Mouse (Mus musculus) CH12.LX (cell line): ENCODE data around the gene Cadm2. TPM values are rescaled to one million over a fixed set of nuclear protein-coding genes. Genes with fewer than 3 reads are reported as not detected.

Source experiments
- DNase-seq: peaks from one replicate; pipeline ENCODE4 v3.0.0-alpha.2; 2013; ENCODE audit errors: extremely low read depth
- H3K27ac ChIP-seq: 2 replicates; pipeline ENCODE4 v1.5.1; 2012; ENCODE audit warnings: low read depth, mild to moderate bottlenecking, control low read depth, moderate library complexity; ENCODE audit not compliant: insufficient read depth
- H3K27me3 ChIP-seq: replicated peaks from 2 replicates; pipeline ENCODE3; 2012; ENCODE audit warnings: inconsistent platforms
- H3K36me3 ChIP-seq, 2 experiments: replicated peaks in 1 of 2; 2 replicates each; pipeline versions ENCODE3 to v1.6.1; 2012; ENCODE audit warnings: inconsistent platforms in 1 of 2, low read length in 1 of 2, mild to moderate bottlenecking in 1 of 2, mixed read lengths in 1 of 2, moderate library complexity in 1 of 2; ENCODE audit not compliant: control insufficient read depth in 1 of 2, insufficient read depth in 1 of 2
- H3K4me1 ChIP-seq, 2 experiments: 2 replicates each; pipeline ENCODE4 v1.6.1; 2012; ENCODE audit warnings: inconsistent platforms in 1 of 2, moderate library complexity in 1 of 2; ENCODE audit not compliant: insufficient read depth in 2 of 2, control insufficient read depth in 1 of 2
- H3K4me2 ChIP-seq: 2 replicates; pipeline ENCODE4 v1.6.1; 2012; ENCODE audit warnings: low read depth, mild to moderate bottlenecking, control low read depth; ENCODE audit not compliant: poor library complexity, insufficient read depth, severe bottlenecking
- H3K4me3 ChIP-seq, 3 experiments: fragments of 150-350 bp in 1 of 3; sonication (generic) in 1 of 3; replicated peaks in 1 of 3; 2 replicates each; pipeline versions ENCODE3 to v1.5.1; 2011 to 2012; ENCODE audit warnings: low read depth in 2 of 3, low read length in 2 of 3, mild to moderate bottlenecking in 2 of 3, moderate library complexity in 2 of 3, control low read depth in 1 of 3, improper control_type of control experiment in 1 of 3, inconsistent platforms in 1 of 3, mixed read lengths in 1 of 3; ENCODE audit not compliant: poor library complexity in 1 of 3
- H3K79me2 ChIP-seq: replicated peaks from 2 replicates; pipeline ENCODE4 v1.6.1; 2012; ENCODE audit warnings: mild to moderate bottlenecking, moderate library complexity; ENCODE audit not compliant: control insufficient read depth, poor library complexity, insufficient read depth, severe bottlenecking; ENCODE audit errors: extremely low read depth
- H3K9ac ChIP-seq: 2 replicates; pipeline ENCODE4 v1.6.1; 2012; ENCODE audit warnings: low read depth, mild to moderate bottlenecking, control low read depth, moderate library complexity; ENCODE audit not compliant: insufficient read depth
- H3K9me3 ChIP-seq: replicated peaks from 2 replicates; pipeline ENCODE3; 2012; ENCODE audit warnings: low read length, inconsistent platforms, mixed read lengths
- BHLHE40 ChIP-seq: IDR thresholded peaks from 2 replicates; pipeline ENCODE4 v1.6.1; 2011; ENCODE audit warnings: mild to moderate bottlenecking, low read depth, low read length, improper control_type of control experiment
- CHD1 ChIP-seq: IDR thresholded peaks from 2 replicates; pipeline ENCODE4 v1.6.1; 2012; ENCODE audit warnings: low read depth, low read length, improper control_type of control experiment, inconsistent platforms
- CTCF ChIP-seq, 2 experiments: IDR thresholded peaks in 1 of 2; conservative IDR thresholded peaks in 1 of 2; 2 replicates each; pipeline ENCODE4 v1.5.1; 2011 to 2012; ENCODE audit warnings: low read depth in 2 of 2, low read length in 2 of 2, improper control_type of control experiment in 1 of 2, inconsistent platforms in 1 of 2, mild to moderate bottlenecking in 1 of 2, moderate library complexity in 1 of 2
- E2F4 ChIP-seq: IDR thresholded peaks from 2 replicates; pipeline ENCODE4 v1.6.1; 2011; ENCODE audit warnings: low read depth, low read length, improper control_type of control experiment; ENCODE audit not compliant: insufficient replicate concordance
- ELF1 ChIP-seq: IDR thresholded peaks from 2 replicates; pipeline ENCODE4 v1.6.1; 2014; ENCODE audit warnings: low read depth, mild to moderate bottlenecking, inconsistent platforms, low read length, improper control_type of control experiment
- GABPA ChIP-seq: IDR thresholded peaks from 2 replicates; pipeline ENCODE4 v1.6.1; 2012; ENCODE audit warnings: low read depth, low read length, improper control_type of control experiment, inconsistent platforms; ENCODE audit not compliant: insufficient replicate concordance
- IRF4 ChIP-seq: IDR thresholded peaks from 2 replicates; pipeline ENCODE4 v1.6.1; 2014; ENCODE audit warnings: low read depth, mild to moderate bottlenecking, inconsistent platforms, low read length, improper control_type of control experiment
- KAT2A ChIP-seq: IDR thresholded peaks from 2 replicates; pipeline ENCODE4 v1.6.1; 2012; ENCODE audit warnings: low read length, improper control_type of control experiment, inconsistent platforms; ENCODE audit not compliant: insufficient replicate concordance
- MAFK ChIP-seq: IDR thresholded peaks from 2 replicates; pipeline ENCODE4 v1.6.1; 2011; ENCODE audit warnings: low read length, improper control_type of control experiment; ENCODE audit not compliant: insufficient replicate concordance
- MAZ ChIP-seq: IDR thresholded peaks from 2 replicates; pipeline ENCODE4 v1.6.1; 2012; ENCODE audit warnings: low read depth, mild to moderate bottlenecking, inconsistent platforms, low read length, improper control_type of control experiment, moderate library complexity
- MEF2A ChIP-seq: IDR thresholded peaks from 2 replicates; pipeline ENCODE4 v1.6.1; 2014; ENCODE audit warnings: low read depth, mild to moderate bottlenecking, inconsistent platforms, low read length, improper control_type of control experiment, borderline replicate concordance
- MYC ChIP-seq: IDR thresholded peaks from 2 replicates; pipeline ENCODE4 v1.6.1; 2011; ENCODE audit warnings: low read depth, mild to moderate bottlenecking, improper control_type of control experiment, low read length
- NELFE ChIP-seq: IDR thresholded peaks from 2 replicates; pipeline ENCODE4 v1.6.1; 2011; ENCODE audit warnings: low read depth, low read length, improper control_type of control experiment
- NRF1 ChIP-seq: IDR thresholded peaks from 2 replicates; pipeline ENCODE4 v1.6.1; 2014; ENCODE audit warnings: low read depth, mild to moderate bottlenecking, inconsistent platforms, low read length, improper control_type of control experiment, moderate library complexity
- PAX5 ChIP-seq: IDR thresholded peaks from 2 replicates; pipeline ENCODE4 v1.6.1; 2012; ENCODE audit warnings: low read length, inconsistent platforms, mixed read lengths
- SIN3A ChIP-seq: IDR thresholded peaks from 2 replicates; pipeline ENCODE4 v1.6.1; 2012; ENCODE audit warnings: low read length, improper control_type of control experiment, inconsistent platforms
- SMC3 ChIP-seq: IDR thresholded peaks from 2 replicates; pipeline ENCODE4 v1.6.1; 2011; ENCODE audit warnings: low read depth, low read length, improper control_type of control experiment
- TCF12 ChIP-seq: IDR thresholded peaks from 2 replicates; pipeline ENCODE4 v1.6.1; 2014; ENCODE audit warnings: low read depth, mild to moderate bottlenecking, inconsistent platforms, low read length, improper control_type of control experiment
- USF2 ChIP-seq: conservative IDR thresholded peaks from 2 replicates; pipeline ENCODE4 v1.6.1; 2011; ENCODE audit warnings: low read depth, low read length, improper control_type of control experiment
- ZKSCAN1 ChIP-seq: IDR thresholded peaks from 2 replicates; pipeline ENCODE4 v1.6.1; 2012; ENCODE audit warnings: low read depth, inconsistent platforms, low read length, improper control_type of control experiment, borderline replicate concordance
- ZMIZ1 ChIP-seq: IDR thresholded peaks from 2 replicates; pipeline ENCODE4 v1.6.1; 2012; ENCODE audit warnings: low read depth, mild to moderate bottlenecking, inconsistent platforms, low read length, improper control_type of control experiment
- ZNF384 ChIP-seq: IDR thresholded peaks from 2 replicates; pipeline ENCODE4 v1.6.1; 2012; ENCODE audit warnings: low read depth, low read length, improper control_type of control experiment, inconsistent platforms
- dilution Hi-C: fragments of 300-500 bp; cut with MboI; formaldehyde crosslinking; loops from 2 replicates; pipeline ENCODE4 v1.14.3; 2020; ENCODE audit warnings: low sequenced_read_pairs; ENCODE audit not compliant: extremely low pct_unique_long_range_greater_than_20kb, extremely low pct_ligation_motif_present
- in situ Hi-C: fragments of 300-500 bp; cut with MboI; formaldehyde crosslinking; loops from 3 replicates; pipeline ENCODE4 v1.14.3; 2019; ENCODE audit warnings: low sequenced_read_pairs, low pct_ligation_motif_present, low pct_unique_long_range_greater_than_20kb, mixed read lengths
- polyA plus RNA-seq: library from polyadenylated mRNA; unstranded; fragments of >175 nt; gene quantifications from 2 replicates; pipeline ENCODE4 v1.2.1, GENCODE M21; 2012; ENCODE audit warnings: low read depth; ENCODE audit not compliant: insufficient read length
- total RNA-seq, 2 experiments: library from RNA; depleted of rRNA; stranded (reverse); fragments of 300-350 nt in 1 of 2; fragments of >200 nt in 1 of 2; gene quantifications; 2 replicates each; pipeline ENCODE4 v1.2.3; 2012 to 2014

The Cadm2 gene
- total and polyA plus RNA-seq, 3 experiments, result not detected

DNA sequence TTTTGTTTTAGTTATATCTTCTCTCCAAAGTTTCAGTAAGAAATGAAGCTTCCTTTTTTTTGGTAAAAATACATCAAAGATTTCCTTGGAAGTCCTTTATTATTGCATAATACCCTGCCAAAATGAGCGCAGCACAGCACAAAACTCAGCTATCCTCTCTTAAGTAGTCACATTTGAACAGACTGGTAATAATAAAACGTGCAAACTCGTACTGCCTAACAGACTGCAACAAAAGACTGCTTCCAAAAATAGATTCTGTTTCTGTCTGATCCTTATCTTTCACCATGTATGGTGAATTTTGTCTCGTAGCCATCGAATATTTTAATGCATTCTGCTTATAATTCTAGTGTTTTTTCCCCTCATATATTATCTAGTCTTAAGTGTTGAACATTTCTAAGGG, 45.2 kb downstream of the Cadm2 start:
- Histone ChIP-seq H3K27ac (no peak overlapping the region), H3K79me2 (no peaks in the 10 kb centered on the region), H3K9ac (no peak overlapping the region), H3K27me3 (no peaks in the 10 kb centered on the region), H3K4me1 (no peaks in the 10 kb centered on the region), H3K9me3 (peaks cover 37% of the 10 kb centered on the region), H3K4me2 (no peak overlapping the region), H3K36me3 (no peaks in the 10 kb centered on the region), H3K4me3 (no peak overlapping the region)
- DNase-seq, result no peak
- in situ Hi-C loops, result no loop called here
- dilution Hi-C loops, result no loop called here
- TF ChIP-seq SMC3, result no peak
- TF ChIP-seq PAX5, result no peak
- no peak for TF ChIP-seq GABPA
- TF ChIP-seq NRF1, result no peak
- no peak for TF ChIP-seq IRF4

DNA sequence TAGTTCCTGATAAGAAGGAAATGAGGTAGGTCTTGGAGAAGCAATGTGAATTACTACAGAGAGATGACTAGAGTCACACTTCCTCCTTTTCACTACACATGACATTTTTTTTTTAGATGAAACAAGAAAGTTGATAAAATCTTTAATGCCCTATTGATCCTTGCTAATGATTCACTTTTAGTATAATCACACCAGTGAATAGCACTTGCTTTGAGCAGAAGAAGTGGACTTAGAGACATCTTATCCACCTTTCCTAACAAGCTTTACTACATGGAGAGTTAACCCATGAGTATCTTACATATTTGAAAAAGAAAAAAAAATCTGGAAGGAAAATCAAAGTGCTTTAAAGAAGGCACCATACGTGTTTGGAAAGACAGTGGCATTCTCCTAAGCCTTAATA, 93.7 kb downstream of the Cadm2 start:
- no peaks in the 10 kb centered on the region for H3K27me3 ChIP-seq
- in situ Hi-C loops, result no loop called here

DNA sequence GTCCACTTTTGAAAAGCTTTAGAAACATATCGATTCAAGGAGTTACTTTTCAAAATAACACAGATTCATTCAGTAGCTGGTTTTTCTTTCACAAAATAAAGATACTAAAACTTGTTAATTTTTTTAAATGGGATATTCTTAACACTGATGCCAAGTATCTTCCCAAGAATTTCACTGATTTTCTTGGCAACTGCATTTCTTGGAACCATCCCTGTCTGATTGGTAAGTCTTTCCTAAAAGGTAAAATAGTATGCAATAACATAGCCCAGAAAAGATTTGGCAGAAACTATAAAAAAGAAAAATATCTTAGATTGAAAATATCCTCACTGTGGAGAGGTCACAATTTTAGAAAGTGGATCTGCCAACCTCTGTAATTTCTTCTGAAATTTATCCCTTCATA, 95.8 kb downstream of the Cadm2 start:
- dilution Hi-C loops, result no loop called here

More for the DNA sequence above, 93.7 kb downstream of the Cadm2 start:
- peaks cover 25% of the 10 kb centered on the region for H3K9me3 ChIP-seq
- DNase-seq, result no peak
- H3K9ac ChIP-seq, result no peak overlapping the region
- no peak overlapping the region for H3K4me2 ChIP-seq
- no peak overlapping the region for H3K27ac ChIP-seq
- no peak overlapping the region for H3K4me3 ChIP-seq
- TF ChIP-seq BHLHE40 (no peak), MEF2A (no peak), USF2 (no peak), MAFK (no peak), CHD1 (no peak)
- no peaks in the 10 kb centered on the region for H3K79me2 ChIP-seq
- dilution Hi-C loops, result no loop called here
- H3K4me1 ChIP-seq, result no peaks in the 10 kb centered on the region
- H3K36me3 ChIP-seq, result no peaks in the 10 kb centered on the region

More for the DNA sequence above, 95.8 kb downstream of the Cadm2 start:
- TF ChIP-seq MYC (no peak), SIN3A (no peak), MAZ (no peak), KAT2A (no peak), CTCF (conservative IDR thresholded peaks at IDR 0.05 in 1 of 2, IDR thresholded peaks at IDR 0.05 in 1 of 2; ENCODE audit: low read depth in 2 of 2, low read length in 2 of 2) (no peak), MAFK (no peak), ZMIZ1 (no peak), MEF2A (no peak), GABPA (no peak), TCF12 (no peak), ELF1 (no peak), NELFE (no peak), ZNF384 (no peak), E2F4 (no peak), ZKSCAN1 (no peak)
- TF ChIP-seq, all 38 proteins: peak for 0
- Histone ChIP-seq H3K4me1 (no peaks in the 10 kb centered on the region), H3K27me3 (no peaks in the 10 kb centered on the region), H3K79me2 (no peaks in the 10 kb centered on the region), H3K9me3 (peaks cover 31% of the 10 kb centered on the region), H3K27ac (no peak overlapping the region), H3K4me3 (no peak overlapping the region), H3K4me2 (no peak overlapping the region), H3K36me3 (no peaks in the 10 kb centered on the region), H3K9ac (no peak overlapping the region)
- no peak for DNase-seq
- in situ Hi-C loops, result no loop called here
